Mouse (Mus musculus): ENCODE results near the gene Pou4f2. TPM values are rescaled to one million over a fixed set of nuclear protein-coding genes. Genes with fewer than 3 reads are reported as not detected.

Pou4f2 gene
- total RNA-seq (2023): not detected

GRCm38 (mm10) chr8:78436071-78436651, at the start of gene Pou4f2:
Gene Pou4f2 (minus strand): TSS chr8:78436645.

Other genes with a start within 250 kb of the Pou4f2 start
- gene Ttc29, start 223.3 kb downstream of the Pou4f2 start, total RNA-seq (2023): not detected
- gene Rbmxl1, start 72.3 kb upstream of the Pou4f2 start, total RNA-seq (2023): 10 to 100 TPM; 39.7 to 41.6 TPM
- gene Slc10a7, start 72.7 kb upstream of the Pou4f2 start, total RNA-seq (2023): 10 to 100 TPM; 17.9 to 18.3 TPM

Measured in neutrophil, adult 59 days (primary cell).